Mouse (Mus musculus): ENCODE measurements around the gene Il21r.

The Il21r gene

GRCm38 (mm10) chr7:125649013-125649412, 45.8 kb downstream of the Il21r start:
- no peak for DNase-seq

- no peak for DNase-seq
Measured at GRCm38 (mm10) chr7:125657511-125657910, 54.3 kb downstream of the Il21r start.

- DNase-seq: no peak
Measured at GRCm38 (mm10) chr7:125663654-125664053, 60.4 kb downstream of the Il21r start.

GRCm38 (mm10) chr7:125670865-125671264, 67.6 kb downstream of the Il21r start:
- DNase-seq: no peak

GRCm38 (mm10) chr7:125671396-125671795, 68.2 kb downstream of the Il21r start:
- DNase-seq: no peak

GRCm38 (mm10) chr7:125674916-125675315, 71.7 kb downstream of the Il21r start:
- peak; percentile 31 for DNase-seq

- no peak for DNase-seq
Measured at GRCm38 (mm10) chr7:125678756-125679155, 75.5 kb downstream of the Il21r start.

GRCm38 (mm10) chr7:125679936-125680335, 76.7 kb downstream of the Il21r start:
- no peak for DNase-seq
